Mouse (Mus musculus) ES-E14 (cell line): ENCODE measurements at regions not wholly inside any gene's neighbourhood (a gene's known extent, or its start where the extent isn't known, plus 50 kb on each side); places are given as distances from the start of the nearest gene placed in this dataset.

Experiments
- CHD2 ChIP-seq: IDR thresholded peaks from 2 replicates; pipeline ENCODE4 v1.6.1; 2014; ENCODE audit warnings: mild to moderate bottlenecking, low read depth, low read length, inconsistent platforms
- MAFK ChIP-seq: IDR thresholded peaks from 2 replicates; pipeline ENCODE4 v1.6.1; 2014; ENCODE audit warnings: mild to moderate bottlenecking, low read depth, low read length, inconsistent platforms; ENCODE audit not compliant: insufficient read depth
- ZNF384 ChIP-seq: IDR thresholded peaks from 2 replicates; pipeline ENCODE4 v1.6.1; 2012; ENCODE audit warnings: low read depth, low read length, inconsistent platforms

DNA sequence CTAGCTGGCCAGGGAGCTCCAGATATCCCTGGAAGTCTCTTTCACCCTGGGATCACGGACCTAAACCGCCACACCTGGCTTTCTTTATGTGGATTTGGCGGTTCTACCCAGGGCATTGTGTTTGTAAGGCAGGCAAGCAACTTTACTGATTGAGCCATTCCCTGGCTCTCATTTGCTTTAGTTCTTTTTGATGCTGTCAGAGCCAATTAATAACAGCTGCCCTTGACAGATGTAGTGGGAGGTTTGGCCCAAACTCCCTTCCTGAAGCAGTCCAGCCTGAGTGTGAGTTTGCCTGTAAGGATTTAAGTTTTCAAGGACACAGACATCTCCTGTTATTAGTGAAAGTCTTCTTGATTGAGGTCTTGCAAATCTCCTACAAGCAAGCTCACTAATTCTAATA, 89.6 kb downstream of the Spata18 start:
- TF ChIP-seq CHD2 (no peak), ZNF384 (no peak), MAFK (no peak)
